Mouse (Mus musculus): ENCODE data around the gene Vps51. TPM values are rescaled to one million over a fixed set of nuclear protein-coding genes. Genes with fewer than 3 reads are reported as not detected.

The Vps51 gene
- total RNA-seq (2023): 112 TPM

DNA sequence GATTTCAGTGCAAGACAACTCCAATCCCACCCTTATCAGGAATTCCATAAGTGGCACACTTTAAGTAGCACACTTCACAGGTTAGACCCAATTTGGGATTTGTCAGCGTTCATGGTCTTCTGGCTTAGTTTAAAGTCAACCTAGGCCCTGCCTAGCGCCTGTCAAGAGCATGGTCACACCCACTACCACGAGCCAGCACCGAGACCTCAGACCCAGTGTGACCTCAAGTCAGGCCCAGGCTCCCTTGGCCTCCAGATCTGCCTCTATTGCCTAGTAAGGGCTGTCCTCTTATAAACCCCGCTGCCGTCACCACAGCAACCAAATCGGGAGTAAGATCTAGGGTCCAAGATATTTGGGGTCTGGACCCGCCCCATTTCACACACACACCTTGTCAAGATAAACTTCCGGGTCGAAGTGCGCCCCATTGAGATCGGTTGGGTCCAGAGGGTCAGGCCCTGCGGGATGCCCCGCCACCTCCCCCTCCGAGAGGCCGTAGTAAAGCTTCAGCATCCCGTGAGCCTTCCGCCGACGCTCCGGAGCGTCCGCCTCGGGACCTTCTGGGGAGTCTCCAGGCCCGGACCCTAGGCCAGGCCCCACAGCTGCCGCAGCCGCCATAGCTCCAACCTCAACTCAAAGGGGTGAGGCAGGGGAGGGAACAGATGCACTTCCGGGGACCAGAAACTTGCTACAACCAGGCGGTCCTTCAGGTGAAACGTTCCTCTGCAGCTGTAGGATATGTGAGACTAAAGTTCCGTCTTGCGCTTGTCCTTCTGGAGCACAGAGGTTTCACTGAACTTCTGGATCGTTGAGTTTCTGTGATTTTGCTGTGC lies at the start of gene Vps51:
Gene Vps51 (minus strand): TSS at position 668 of the 830 bp plus-strand sequence.

DNA sequence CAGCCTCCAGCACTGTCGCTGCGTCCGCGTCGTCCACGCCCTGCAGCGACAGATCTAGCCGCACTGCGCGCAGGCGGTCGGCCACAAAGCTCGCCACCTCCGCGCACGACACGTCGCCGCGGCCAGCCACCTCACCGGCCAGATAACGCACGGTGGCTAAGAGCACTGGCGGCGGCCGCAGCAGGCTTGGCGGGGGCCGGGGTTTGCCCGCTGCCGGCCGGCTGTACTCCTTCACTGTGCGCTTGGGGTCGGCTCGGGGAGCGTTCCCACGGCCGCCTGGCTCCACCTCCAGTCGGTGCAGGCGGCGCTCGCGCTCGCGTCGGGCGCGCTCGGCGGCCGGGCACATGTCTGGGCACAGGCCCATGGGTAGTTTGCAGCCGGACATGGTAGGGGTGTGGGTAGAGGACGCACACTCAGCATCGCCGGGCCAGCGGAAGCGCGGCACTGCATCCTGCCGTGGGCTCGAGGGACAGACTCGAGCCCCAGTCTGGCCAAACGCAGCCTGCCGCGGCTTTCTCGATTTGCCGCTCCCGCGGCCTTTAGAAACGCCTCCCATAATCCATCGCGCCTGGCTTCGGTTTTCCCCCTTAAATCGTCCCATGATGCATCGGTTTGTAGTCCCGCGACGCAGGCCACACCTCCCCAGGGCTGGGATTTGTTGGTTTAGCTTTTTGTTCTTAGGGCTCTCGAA lies 41.1 kb upstream of the Vps51 start, which contains the start of gene Sac3d1:
Gene Sac3d1 (minus strand): TSS at position 665 of the 691 bp plus-strand sequence.

DNA sequence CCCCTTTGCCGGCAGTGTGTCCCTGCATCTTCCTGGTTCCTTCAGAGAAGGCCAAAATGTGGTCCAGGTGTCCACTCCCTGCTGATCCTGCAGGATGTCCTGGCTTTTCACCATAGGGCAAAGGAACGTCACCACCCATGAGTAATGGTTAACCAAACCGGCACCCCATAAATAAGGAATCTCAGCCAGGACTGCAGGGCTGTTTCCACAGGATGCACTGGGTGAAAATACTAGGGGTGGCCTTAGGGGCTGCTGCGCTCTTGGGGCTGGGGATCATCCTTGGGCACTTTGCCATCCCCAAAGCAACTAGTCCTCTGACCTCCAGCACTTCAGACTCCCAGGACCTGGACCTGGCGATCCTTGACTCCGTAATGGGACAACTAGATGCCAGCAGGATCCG lies 28.6 kb upstream of the Vps51 start, which contains the start of gene Naaladl1:
Gene Naaladl1 (plus strand): TSS at position 197 of the 400 bp plus-strand sequence.

DNA sequence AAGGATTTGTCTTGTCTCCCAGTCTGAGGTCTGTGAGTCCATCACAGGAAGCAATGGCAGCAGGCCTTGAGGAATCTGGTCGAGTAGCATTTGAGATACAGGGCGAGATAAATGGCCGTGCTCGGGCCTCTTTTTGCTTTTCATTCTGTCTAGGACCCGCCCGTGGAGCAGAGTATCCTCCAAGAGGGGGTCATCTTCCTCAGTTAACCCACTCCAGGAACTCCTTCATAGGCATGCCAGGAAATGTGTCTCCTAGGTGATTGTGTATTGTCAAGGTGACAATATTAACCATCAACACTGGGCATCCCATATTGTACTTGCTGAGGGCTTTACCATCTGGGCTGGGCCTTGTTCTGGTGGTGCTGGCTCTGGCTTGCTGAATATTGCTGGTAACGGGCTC lies 17.1 kb upstream of the Vps51 start, which contains the start of gene AC131692.1:
Gene AC131692.1 (plus strand): TSS at position 301 of the 400 bp plus-strand sequence.

DNA sequence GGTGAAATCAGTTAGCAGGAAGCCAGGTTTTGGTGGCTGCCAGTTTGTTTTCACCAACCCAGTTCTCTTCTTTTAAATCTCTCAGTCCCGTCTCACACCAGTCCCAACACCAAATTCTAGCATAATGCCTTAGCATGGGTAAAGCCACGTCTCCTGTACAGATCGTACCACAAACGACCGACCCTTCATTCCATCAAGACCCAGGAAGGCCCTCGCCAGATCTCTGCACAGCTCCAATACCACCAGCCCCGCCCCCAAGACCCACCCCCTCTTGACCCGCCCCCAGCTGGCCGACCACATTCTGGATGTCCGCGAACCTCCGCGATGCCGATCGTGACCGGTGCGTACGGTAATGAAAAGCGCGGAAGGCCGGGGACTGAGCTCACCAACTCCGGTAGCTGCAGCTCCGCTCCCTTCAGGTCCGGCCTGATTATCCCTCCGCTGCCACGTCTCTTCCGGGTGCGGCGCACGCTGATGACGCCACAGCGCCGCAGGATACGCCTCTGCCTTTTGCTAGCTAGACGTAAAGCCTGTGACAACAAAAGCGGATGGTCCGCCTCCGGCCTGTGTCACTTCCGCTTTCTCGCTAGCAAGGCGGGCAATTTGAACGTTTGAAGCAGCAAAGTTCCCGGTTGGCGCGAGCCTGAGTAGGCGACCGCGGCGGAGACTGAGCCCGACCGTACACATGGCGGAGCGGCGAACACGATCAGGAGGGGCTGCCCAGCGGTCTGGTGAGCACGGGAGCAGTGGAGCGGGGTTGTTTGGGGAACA lies 7.6 kb upstream of the Vps51 start, which contains the start of the genes Zfpl1 and Cdca5:
Gene Zfpl1 (minus strand): TSS at position 479 of the 771 bp plus-strand sequence.
Gene Cdca5 (plus strand): TSS at position 506 of the 771 bp plus-strand sequence.

DNA sequence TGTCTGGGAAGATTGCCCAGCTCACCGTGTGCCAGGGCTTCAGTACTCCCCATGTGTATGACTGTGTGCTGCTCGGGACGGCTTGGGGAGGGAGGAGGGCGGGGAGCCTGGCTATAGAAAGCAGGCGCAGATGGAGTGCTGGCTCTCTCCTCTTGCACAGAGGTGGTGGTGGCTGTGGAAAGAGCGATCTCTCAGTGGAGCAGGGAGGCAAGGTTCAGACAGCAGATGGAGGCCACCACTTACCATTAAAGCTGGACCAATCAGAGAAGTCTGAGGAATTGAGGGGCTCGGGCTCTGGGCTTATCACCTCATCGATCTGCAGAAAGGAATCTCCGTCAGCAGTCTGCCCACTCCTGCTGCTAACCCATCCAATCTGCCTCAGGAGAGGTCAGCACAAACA lies 5.1 kb upstream of the Vps51 start, which contains the start of gene Gm28374:
Gene Gm28374 (minus strand): TSS at position 101 of the 400 bp plus-strand sequence.

DNA sequence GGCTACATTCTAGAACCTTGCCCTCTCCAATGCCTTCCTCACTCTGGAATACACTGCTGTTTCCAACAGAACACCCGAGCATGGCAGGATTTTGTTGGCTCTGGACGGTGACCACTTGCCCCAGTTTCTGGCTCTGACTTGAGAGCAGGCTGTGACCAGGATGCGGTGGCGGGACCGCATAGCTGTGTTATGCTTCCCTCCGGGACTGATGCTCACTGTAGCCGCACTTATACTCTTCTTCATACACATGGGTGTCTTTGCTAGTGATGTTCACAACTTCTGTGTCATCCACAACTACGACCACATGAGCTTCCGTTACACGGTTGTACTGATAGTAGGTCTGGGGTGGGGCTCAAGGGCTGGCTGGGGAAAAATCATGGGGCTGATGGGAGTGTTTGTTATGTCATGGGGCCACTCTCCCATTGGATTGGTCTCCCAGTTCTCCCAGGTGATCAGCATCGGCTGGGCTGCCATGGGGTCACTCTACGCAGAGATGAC lies 3.0 kb upstream of the Vps51 start, which contains the start of gene Tmem262:
Gene Tmem262 (plus strand): TSS at position 51 of the 498 bp plus-strand sequence.

DNA sequence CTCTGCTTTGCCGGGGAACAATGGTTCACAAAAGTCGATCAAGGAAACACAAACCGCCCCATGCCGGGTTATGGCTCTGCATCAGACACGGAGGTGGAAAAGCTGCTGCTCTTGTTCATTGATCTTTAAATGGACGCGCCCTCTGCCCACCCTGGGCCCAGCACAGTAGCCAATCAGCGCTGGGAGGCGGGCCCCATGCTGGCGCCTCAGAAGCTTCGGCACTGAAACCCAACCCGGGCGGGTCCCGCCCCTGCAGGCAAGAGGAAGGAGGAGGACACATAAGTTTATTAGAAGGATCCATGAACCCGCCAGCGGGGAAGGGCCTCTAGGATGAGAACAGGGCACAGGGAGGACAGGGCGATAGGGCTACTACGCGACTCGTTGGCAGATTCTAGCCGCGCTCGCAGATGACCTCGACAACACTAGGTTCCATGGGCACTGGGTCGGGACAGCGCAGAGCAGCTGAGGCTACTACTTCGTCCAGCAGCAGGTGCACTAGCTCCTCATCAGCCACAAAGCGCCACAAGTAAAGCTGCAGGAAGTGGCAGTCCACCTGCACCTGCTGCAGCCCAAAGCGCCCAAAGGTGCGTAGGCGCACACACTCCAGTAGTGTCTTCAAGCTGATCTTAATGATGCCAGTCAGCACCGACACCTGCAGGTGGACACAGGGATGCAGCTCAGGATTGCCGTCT lies 9.2 kb downstream of the Vps51 start, which contains the start of gene Tm7sf2:
Gene Tm7sf2 (minus strand): TSS at position 650 of the 692 bp plus-strand sequence.

DNA sequence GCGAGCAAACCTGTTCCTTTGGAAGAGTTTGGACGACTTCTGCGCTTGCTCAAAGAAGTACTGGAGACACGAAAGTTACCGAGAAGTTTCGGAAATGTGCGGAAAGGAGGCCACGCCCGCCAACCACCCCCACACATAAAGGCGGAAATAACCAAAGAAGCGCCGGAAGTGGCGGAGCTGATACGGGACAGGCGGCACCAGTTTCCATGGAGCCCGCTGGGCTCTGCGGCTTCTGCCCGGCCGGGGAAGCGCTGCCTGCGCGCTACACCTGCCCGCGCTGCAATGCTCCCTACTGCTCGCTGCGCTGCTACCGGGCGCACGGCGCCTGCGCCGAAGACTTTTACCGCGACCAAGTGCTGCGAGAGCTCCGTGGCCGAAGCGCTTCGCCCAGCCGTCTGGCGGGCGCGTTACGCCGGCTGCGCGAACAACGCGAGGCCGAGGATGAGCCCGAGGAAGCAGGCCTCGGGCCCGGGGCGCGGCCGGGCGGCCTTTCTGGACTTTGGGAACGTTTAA lies 16.0 kb downstream of the Vps51 start, which contains the start of gene Znhit2:
Gene Znhit2 (plus strand): TSS at position 172 of the 513 bp plus-strand sequence.

DNA sequence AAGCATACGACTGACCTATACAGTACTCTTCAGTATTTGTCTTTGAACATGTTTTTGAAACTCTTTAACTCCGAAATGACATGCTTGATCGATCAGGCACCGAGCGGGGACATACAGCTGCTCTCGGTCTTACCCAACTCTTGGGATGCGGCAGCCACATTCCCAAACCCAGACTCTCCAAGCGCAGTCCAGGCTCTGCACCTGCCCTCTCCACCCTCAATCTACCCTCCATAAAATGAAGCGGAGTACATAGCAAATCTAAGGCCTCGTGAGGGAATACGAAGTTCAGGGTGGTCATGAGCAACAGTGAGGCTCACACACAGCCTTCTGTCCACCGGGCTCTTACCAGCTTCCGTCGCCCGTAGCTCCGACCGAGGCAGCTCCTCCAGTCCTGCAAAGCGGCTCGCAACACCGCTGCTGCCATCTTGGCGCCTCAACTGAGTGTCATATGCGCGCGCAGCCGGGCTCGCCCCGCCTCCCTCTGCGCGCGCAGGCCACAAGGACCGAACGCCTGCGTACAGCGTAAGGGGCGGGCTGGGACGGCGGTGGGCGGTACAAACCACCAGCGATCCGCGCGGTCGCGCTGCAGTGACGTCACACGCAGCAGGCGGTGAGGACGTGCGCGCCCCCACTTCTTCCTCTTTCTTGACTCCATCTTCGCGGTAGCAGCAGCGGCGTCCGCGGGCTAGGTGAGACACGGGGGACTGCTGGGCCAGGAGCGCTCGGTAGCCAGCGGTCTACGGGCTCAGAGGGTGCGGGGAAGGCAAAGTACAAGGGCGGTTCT lies 19.5 kb downstream of the Vps51 start, which contains the start of the genes Mrpl49 and Fau:
Gene Mrpl49 (minus strand): TSS at position 473 of the 784 bp plus-strand sequence.
Gene Fau (plus strand): TSS at position 532 of the 784 bp plus-strand sequence.

DNA sequence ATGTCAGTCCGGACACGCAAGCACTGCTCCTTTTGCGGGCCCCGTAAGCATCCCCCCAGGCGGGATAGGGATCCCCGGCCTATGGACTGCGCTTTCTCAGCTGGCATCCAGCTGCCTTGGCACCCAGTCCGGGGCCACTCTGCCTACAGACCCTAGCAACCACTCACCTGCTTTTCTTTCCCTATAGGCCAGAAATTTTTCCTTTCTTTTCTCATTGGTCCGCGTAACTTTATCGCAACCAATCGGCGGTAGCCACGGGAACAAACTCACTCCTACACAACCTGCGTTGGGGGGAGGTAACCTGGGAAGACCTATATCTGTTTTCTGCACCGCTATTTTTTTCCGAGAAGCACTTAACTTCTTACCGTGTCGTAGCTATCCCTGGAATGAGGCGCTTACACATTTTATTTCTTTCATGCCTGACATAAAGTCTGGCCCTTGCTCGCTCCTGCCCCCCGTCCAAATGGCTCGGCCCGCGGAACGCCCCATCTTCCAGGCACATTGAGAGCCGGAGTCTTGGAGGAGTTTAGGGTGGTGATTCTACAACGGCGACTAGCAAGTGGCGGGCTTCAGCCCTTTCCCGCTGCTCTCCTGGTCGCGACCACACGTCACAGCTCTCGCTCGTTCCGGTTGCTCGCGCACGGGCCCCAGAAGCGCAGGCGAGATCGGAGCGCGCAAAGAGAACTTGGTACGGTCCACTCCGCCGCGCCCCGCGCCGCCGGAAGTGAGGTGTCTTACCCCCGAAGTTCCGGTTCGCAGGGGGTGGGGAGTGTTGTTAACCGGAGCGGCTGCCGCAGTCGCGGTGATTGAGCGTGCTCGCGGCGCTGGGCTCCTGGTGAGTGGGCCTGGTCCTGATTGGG lies 30.5 kb downstream of the Vps51 start, which contains the start of gene Syvn1:
Gene Syvn1 (plus strand): TSS at position 283 of the 860 bp plus-strand sequence.

Other genes with a start within 250 kb of the Vps51 start
- gene Frmd8, start 202.0 kb downstream of the Vps51 start, total RNA-seq (2023): 161 TPM
- 29.7 TPM for gene Slc25a45, start 199.4 kb downstream of the Vps51 start, total RNA-seq (2023)
- gene Tigd3, start 183.1 kb downstream of the Vps51 start, total RNA-seq (2023): 2.4 TPM
- 153 TPM for gene Dpf2, start 164.2 kb downstream of the Vps51 start, total RNA-seq (2023)
- gene Cdc42ep2, start 152.4 kb downstream of the Vps51 start, total RNA-seq (2023): 0.38 TPM
- 60.3 TPM for gene Pola2, start 113.0 kb downstream of the Vps51 start, total RNA-seq (2023)
- not detected for gene Slc22a20, start 91.1 kb downstream of the Vps51 start, total RNA-seq (2023)
- gene Capn1, start 61.3 kb downstream of the Vps51 start, total RNA-seq (2023): 129 TPM
- gene Syvn1, start 30.7 kb downstream of the Vps51 start, total RNA-seq (2023): 56.5 TPM
- gene Mrpl49, start 19.4 kb downstream of the Vps51 start, total RNA-seq (2023): 21.1 TPM
- 3,183 TPM for gene Fau, start 19.4 kb downstream of the Vps51 start, total RNA-seq (2023)
- 15.9 TPM for gene Znhit2, start 16.0 kb downstream of the Vps51 start, total RNA-seq (2023)
- gene Tm7sf2, start 8.9 kb downstream of the Vps51 start, total RNA-seq (2023): 18.6 TPM
- not detected for gene Tmem262, start 2.8 kb upstream of the Vps51 start, total RNA-seq (2023)
- gene Gm28374, start 5.0 kb upstream of the Vps51 start, total RNA-seq (2023): 1.7 TPM
- 62.2 TPM for gene Zfpl1, start 7.7 kb upstream of the Vps51 start, total RNA-seq (2023)
- gene Cdca5, start 7.8 kb upstream of the Vps51 start, total RNA-seq (2023): 0.95 TPM
- not detected for gene AC131692.1, start 17.2 kb upstream of the Vps51 start, total RNA-seq (2023)
- gene Naaladl1, start 28.6 kb upstream of the Vps51 start, total RNA-seq (2023): not detected
- 13.2 TPM for gene Sac3d1, start 41.4 kb upstream of the Vps51 start, total RNA-seq (2023)
- gene Snx15, start 51.1 kb upstream of the Vps51 start, total RNA-seq (2023): 33.3 TPM
- gene Batf2, start 63.8 kb upstream of the Vps51 start, total RNA-seq (2023): not detected
- gene Arl2, start 64.3 kb upstream of the Vps51 start, total RNA-seq (2023): 26.4 TPM
- gene Majin, start 107.2 kb upstream of the Vps51 start, total RNA-seq (2023): not detected
- gene Gpha2, start 149.1 kb upstream of the Vps51 start, total RNA-seq (2023): not detected
- 26.0 TPM for gene Ppp2r5b, start 158.6 kb upstream of the Vps51 start, total RNA-seq (2023)
- gene Atg2a, start 164.4 kb upstream of the Vps51 start, total RNA-seq (2023): 188 TPM
- gene Ehd1, start 199.5 kb upstream of the Vps51 start, total RNA-seq (2023): 24.4 TPM
- 8.2 TPM for gene Cdc42bpg, start 229.2 kb upstream of the Vps51 start, total RNA-seq (2023)